Mouse (Mus musculus): ENCODE data around the gene Vasp. TPM values are rescaled to one million over a fixed set of nuclear protein-coding genes. Genes with fewer than 3 reads are reported as not detected.

Gene Vasp
- total and polyA plus RNA-seq, 3 experiments = 146 to 560 (median 239) TPM

DNA sequence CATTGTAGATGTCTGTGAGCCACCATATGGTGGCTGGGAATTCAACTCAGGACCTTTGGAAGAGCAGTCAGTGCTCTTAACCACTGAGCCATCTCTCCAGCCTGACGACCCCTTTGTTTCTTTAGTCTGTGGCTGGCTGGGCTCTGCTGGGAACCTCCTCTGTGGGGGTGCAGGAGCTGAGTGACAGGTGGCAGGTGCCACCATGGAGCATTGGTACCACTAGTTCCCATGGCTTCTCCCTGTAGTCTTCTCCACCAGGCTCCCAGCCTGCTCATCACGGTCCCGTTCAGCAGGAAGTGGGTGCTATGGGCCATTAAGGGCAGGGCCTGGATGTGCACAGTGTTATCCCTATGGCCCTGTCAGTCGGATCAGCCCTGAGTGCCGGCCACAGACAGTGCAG is 37.0 kb downstream of the Vasp start:
- DNase-seq (ENCODE audit: low spot score) = no peak
- no peak for ATAC-seq (ENCODE audit: extremely low read depth, insufficient number of reproducible peaks, low FRiP score, poor library complexity, severe bottlenecking)
- Histone ChIP-seq H3K27me3 (ENCODE audit: insufficient read depth, low read length) (no peaks in the 10 kb centered on the region), H3K36me3 (replicated peaks) (peaks cover 76% of the 10 kb centered on the region), H3K4me1 (ENCODE audit: insufficient read depth, low read depth, low read length) (peaks cover 58% of the 10 kb centered on the region), H3K4me3 (ENCODE audit: low read depth, low read length) (no peak overlapping the region), H3K9me3 (replicated peaks) (no peaks in the 10 kb centered on the region)
- no peak for TF ChIP-seq CTCF (IDR thresholded peaks at IDR 0.05; ENCODE audit: low read depth, low read length)
- no peak for TF ChIP-seq POLR2AphosphoS5 (IDR thresholded peaks at IDR 0.05; ENCODE audit: insufficient replicate concordance, low read depth, low read length)
- TF ChIP-seq TAL1 (conservative IDR thresholded peaks at IDR 0.05; ENCODE audit: low read depth, low read length) = no peak
- no peak for TF ChIP-seq GATA2 (IDR thresholded peaks at IDR 0.05; ENCODE audit: borderline replicate concordance, low read depth, low read length)
- TF ChIP-seq GATA1 (IDR thresholded peaks at IDR 0.05; ENCODE audit: borderline replicate concordance, low read length) = no peak

DNA sequence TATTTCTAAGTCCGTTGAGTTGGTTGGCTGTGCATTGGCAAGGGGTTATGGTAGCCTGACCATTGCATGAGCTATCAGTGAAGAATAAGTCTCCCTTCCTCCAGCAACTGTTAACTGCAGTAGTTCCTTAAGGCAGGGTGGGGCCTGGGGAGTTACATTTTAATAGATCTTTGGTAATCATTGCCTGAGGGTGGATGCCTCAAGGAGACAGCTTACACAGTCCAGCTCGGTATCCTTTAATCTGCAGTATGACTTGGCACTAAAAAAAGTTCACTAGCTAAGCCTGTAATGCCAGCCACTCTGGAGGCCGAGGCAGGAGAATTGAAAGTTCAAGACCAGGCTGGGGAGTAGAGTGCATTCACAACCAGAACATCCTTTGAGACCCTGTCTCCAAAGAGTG is 39.8 kb downstream of the Vasp start:
- TF ChIP-seq GATA2 (IDR thresholded peaks at IDR 0.05; ENCODE audit: borderline replicate concordance, low read depth, low read length) (no peak), POLR2AphosphoS5 (IDR thresholded peaks at IDR 0.05; ENCODE audit: insufficient replicate concordance, low read depth, low read length) (no peak), TAL1 (conservative IDR thresholded peaks at IDR 0.05; ENCODE audit: low read depth, low read length) (no peak), GATA1 (IDR thresholded peaks at IDR 0.05; ENCODE audit: borderline replicate concordance, low read length) (no peak), CTCF (IDR thresholded peaks at IDR 0.05; ENCODE audit: low read depth, low read length) (no peak)
- no peak for DNase-seq (ENCODE audit: low spot score)
- H3K4me1 ChIP-seq (ENCODE audit: insufficient read depth, low read depth, low read length) = peaks cover 55% of the 10 kb centered on the region
- no peaks in the 10 kb centered on the region for H3K9me3 ChIP-seq (replicated peaks)
- no peak for ATAC-seq (ENCODE audit: extremely low read depth, insufficient number of reproducible peaks, low FRiP score, poor library complexity, severe bottlenecking)
- H3K27me3 ChIP-seq (ENCODE audit: insufficient read depth, low read length) = no peaks in the 10 kb centered on the region
- no peak overlapping the region for H3K4me3 ChIP-seq (ENCODE audit: low read depth, low read length)
- peaks cover 63% of the 10 kb centered on the region for H3K36me3 ChIP-seq (replicated peaks)

DNA sequence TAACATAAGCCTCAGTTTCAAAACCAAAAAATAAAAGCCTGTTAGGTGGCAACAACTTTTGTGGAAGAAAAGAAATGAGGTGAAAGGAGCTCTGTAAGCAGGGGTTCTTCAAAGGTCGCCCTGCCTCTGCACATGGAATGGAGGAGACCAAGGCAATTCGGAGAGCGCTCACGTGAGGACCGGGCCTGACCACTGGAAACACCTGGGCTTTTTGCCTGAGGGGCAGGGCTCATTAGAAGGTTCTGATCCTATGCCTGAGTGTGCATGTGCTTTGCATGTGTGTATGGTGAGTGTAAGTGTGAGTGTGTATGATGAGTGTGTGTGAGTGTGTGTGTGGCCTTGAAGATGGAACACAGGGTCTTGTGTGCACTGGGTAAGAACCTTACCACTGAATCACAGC is 40.7 kb downstream of the Vasp start:
- no peaks in the 10 kb centered on the region for H3K27me3 ChIP-seq (ENCODE audit: insufficient read depth, low read length)
- no peaks in the 10 kb centered on the region for H3K9me3 ChIP-seq (replicated peaks)
- H3K4me3 ChIP-seq (ENCODE audit: low read depth, low read length) = no peak overlapping the region
- ATAC-seq (ENCODE audit: extremely low read depth, insufficient number of reproducible peaks, low FRiP score, poor library complexity, severe bottlenecking) = no peak
- no peak for DNase-seq (ENCODE audit: low spot score)
- H3K36me3 ChIP-seq (replicated peaks) = peaks cover 57% of the 10 kb centered on the region
- TF ChIP-seq TAL1 (conservative IDR thresholded peaks at IDR 0.05; ENCODE audit: low read depth, low read length) (no peak), GATA2 (IDR thresholded peaks at IDR 0.05; ENCODE audit: borderline replicate concordance, low read depth, low read length) (no peak), CTCF (IDR thresholded peaks at IDR 0.05; ENCODE audit: low read depth, low read length) (no peak), GATA1 (IDR thresholded peaks at IDR 0.05; ENCODE audit: borderline replicate concordance, low read length) (no peak), POLR2AphosphoS5 (IDR thresholded peaks at IDR 0.05; ENCODE audit: insufficient replicate concordance, low read depth, low read length) (no peak)
- peaks cover 51% of the 10 kb centered on the region for H3K4me1 ChIP-seq (ENCODE audit: insufficient read depth, low read depth, low read length)

DNA sequence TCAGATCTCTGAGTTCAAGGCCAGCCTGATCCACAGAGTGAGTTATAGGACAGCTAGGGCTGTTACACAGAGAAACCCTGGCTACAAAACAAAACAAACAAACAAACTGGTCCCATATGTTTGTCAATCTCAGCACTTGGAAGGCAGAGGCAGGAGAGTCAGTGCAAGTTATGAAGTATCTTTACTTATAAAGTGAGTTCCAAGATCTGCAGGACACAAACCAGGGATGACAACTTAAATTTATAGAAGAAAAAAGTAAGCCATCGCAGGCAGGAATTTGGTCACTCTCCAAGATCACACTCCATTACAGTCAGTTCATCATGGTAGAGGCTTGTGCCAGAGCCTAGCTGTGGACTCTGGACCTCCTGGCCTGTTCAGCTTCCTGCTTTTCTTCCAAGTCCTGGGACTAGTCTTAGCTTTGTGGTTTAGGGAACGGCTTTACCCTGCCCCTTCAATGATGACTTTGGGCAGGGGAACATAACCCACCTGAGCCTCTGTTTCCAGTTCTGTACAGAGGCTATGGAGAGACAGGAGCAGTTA is 41.5 kb downstream of the Vasp start:
- Histone ChIP-seq H3K27me3 (ENCODE audit: insufficient read depth, low read length) (no peaks in the 10 kb centered on the region), H3K36me3 (replicated peaks) (peaks cover 60% of the 10 kb centered on the region), H3K9me3 (replicated peaks) (no peaks in the 10 kb centered on the region), H3K4me1 (ENCODE audit: insufficient read depth, low read depth, low read length) (peaks cover 48% of the 10 kb centered on the region), H3K4me3 (ENCODE audit: low read depth, low read length) (no peak overlapping the region)
- no peak for TF ChIP-seq GATA1 (IDR thresholded peaks at IDR 0.05; ENCODE audit: borderline replicate concordance, low read length)
- no peak for TF ChIP-seq GATA2 (IDR thresholded peaks at IDR 0.05; ENCODE audit: borderline replicate concordance, low read depth, low read length)
- no peak for TF ChIP-seq POLR2AphosphoS5 (IDR thresholded peaks at IDR 0.05; ENCODE audit: insufficient replicate concordance, low read depth, low read length)
- no peak for TF ChIP-seq CTCF (IDR thresholded peaks at IDR 0.05; ENCODE audit: low read depth, low read length)
- no peak for TF ChIP-seq TAL1 (conservative IDR thresholded peaks at IDR 0.05; ENCODE audit: low read depth, low read length)
- DNase-seq (ENCODE audit: low spot score) (no peak), ATAC-seq (ENCODE audit: extremely low read depth, insufficient number of reproducible peaks, low FRiP score, poor library complexity, severe bottlenecking) (no peak)

DNA sequence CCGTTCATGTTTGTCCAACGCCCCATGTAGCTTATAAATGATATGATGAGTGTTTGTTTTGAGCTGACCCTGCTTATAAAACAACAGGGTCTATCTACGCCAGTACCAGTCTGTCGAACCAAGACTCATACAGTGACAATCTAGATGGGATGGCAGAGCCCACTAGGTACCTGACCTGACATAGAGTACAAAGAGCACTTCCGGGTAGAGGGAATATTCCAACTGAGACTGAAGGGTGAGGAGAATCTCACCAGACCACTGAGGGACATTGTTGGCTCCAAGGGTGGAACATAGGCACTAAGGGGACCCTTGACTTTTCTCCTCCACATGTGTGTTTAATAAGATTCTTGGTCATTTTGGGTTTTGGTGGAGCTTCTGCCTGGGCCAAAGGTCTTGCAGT is 42.2 kb downstream of the Vasp start:
- H3K27me3 ChIP-seq (ENCODE audit: insufficient read depth, low read length) = no peaks in the 10 kb centered on the region
- peaks cover 61% of the 10 kb centered on the region for H3K36me3 ChIP-seq (replicated peaks)
- DNase-seq (ENCODE audit: low spot score) (no peak), ATAC-seq (ENCODE audit: extremely low read depth, insufficient number of reproducible peaks, low FRiP score, poor library complexity, severe bottlenecking) (no peak)
- H3K9me3 ChIP-seq (replicated peaks) = no peaks in the 10 kb centered on the region
- H3K4me3 ChIP-seq (ENCODE audit: low read depth, low read length) = peak overlapping the region; percentile 80
- H3K4me1 ChIP-seq (ENCODE audit: insufficient read depth, low read depth, low read length) = peaks cover 45% of the 10 kb centered on the region
- TF ChIP-seq CTCF (IDR thresholded peaks at IDR 0.05; ENCODE audit: low read depth, low read length) (no peak), GATA1 (IDR thresholded peaks at IDR 0.05; ENCODE audit: borderline replicate concordance, low read length) (no peak), POLR2AphosphoS5 (IDR thresholded peaks at IDR 0.05; ENCODE audit: insufficient replicate concordance, low read depth, low read length) (no peak), TAL1 (conservative IDR thresholded peaks at IDR 0.05; ENCODE audit: low read depth, low read length) (no peak)

DNA sequence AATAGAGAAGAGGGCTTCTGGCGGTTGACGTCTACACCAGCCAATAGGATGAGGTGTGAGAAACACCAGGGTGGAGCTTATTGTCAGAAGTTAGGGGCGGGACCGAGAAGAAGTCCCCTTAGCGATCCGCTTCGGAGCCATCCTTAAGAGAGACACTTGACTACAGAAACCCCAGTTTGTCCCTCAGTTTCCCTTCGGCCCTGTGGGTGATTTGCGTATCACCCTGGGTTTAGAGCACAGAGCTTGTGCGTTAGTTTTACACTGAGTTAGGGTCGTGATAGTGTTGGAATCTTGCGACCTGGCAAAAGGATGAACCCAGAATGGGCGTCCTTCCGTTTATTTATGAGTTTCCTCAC is 42.8 kb downstream of the Vasp start:
- H3K9me3 ChIP-seq (replicated peaks) = no peaks in the 10 kb centered on the region
- no peaks in the 10 kb centered on the region for H3K27me3 ChIP-seq (ENCODE audit: insufficient read depth, low read length)
- H3K36me3 ChIP-seq (replicated peaks) = peaks cover 61% of the 10 kb centered on the region
- TF ChIP-seq TAL1 (conservative IDR thresholded peaks at IDR 0.05; ENCODE audit: low read depth, low read length) (no peak), CTCF (IDR thresholded peaks at IDR 0.05; ENCODE audit: low read depth, low read length) (no peak), POLR2AphosphoS5 (IDR thresholded peaks at IDR 0.05; ENCODE audit: insufficient replicate concordance, low read depth, low read length) (no peak), GATA2 (IDR thresholded peaks at IDR 0.05; ENCODE audit: borderline replicate concordance, low read depth, low read length) (no peak), GATA1 (IDR thresholded peaks at IDR 0.05; ENCODE audit: borderline replicate concordance, low read length) (no peak)
- ATAC-seq (ENCODE audit: extremely low read depth, insufficient number of reproducible peaks, low FRiP score, poor library complexity, severe bottlenecking) = no peak
- peak overlapping the region; percentile 80 for H3K4me3 ChIP-seq (ENCODE audit: low read depth, low read length)
- peaks cover 45% of the 10 kb centered on the region for H3K4me1 ChIP-seq (ENCODE audit: insufficient read depth, low read depth, low read length)
- no peak for DNase-seq (ENCODE audit: low spot score)

All from G1E (cell line).